Mouse (Mus musculus) limb, embryonic 15.5 days (tissue): ENCODE data around the gene Plekhd1. TPM values are rescaled to one million over a fixed set of nuclear protein-coding genes. Genes with fewer than 3 reads are reported as not detected.
A peak's percentile ranks its signal among the peaks of the same experiment; 100 is the strongest.

Experiments
- ATAC-seq: fragments of 200-750 bp; cut with Nextera tagmentation; 2 replicates; pipeline ENCODE4 v1.8.0; 2017; ENCODE audit warnings: low read depth, moderate TSS enrichment; ENCODE audit not compliant: insufficient number of reproducible peaks, low FRiP score, low TSS enrichment
- H3K27ac ChIP-seq: fragments of 300-500 bp; sonication (generic); 2 replicates; pipeline ENCODE4 v1.5.1; 2015; ENCODE audit warnings: moderate library complexity, mild to moderate bottlenecking, inconsistent platforms
- H3K27me3 ChIP-seq: fragments of 300-500 bp; sonication (generic); 2 replicates; pipeline ENCODE4 v1.6.1; 2015; ENCODE audit warnings: inconsistent platforms
- H3K36me3 ChIP-seq: fragments of 300-500 bp; sonication (generic); 2 replicates; pipeline ENCODE4 v1.6.1; 2015; ENCODE audit warnings: inconsistent platforms
- H3K4me1 ChIP-seq: fragments of 300-500 bp; sonication (generic); 2 replicates; pipeline ENCODE4 v1.6.1; 2015; ENCODE audit warnings: inconsistent platforms
- H3K4me2 ChIP-seq: fragments of 300-500 bp; sonication (generic); 2 replicates; pipeline ENCODE4 v1.6.1; 2015; ENCODE audit warnings: mild to moderate bottlenecking, inconsistent platforms
- H3K4me3 ChIP-seq: fragments of 300-500 bp; sonication (generic); 2 replicates; pipeline ENCODE4 v1.5.1; 2015; ENCODE audit warnings: mild to moderate bottlenecking, inconsistent platforms
- H3K9ac ChIP-seq: fragments of 300-500 bp; sonication (generic); 2 replicates; pipeline ENCODE4 v1.6.1; 2015; ENCODE audit warnings: inconsistent platforms
- H3K9me3 ChIP-seq: fragments of 300-500 bp; sonication (generic); 2 replicates; pipeline ENCODE4 v1.6.1; 2016; ENCODE audit warnings: inconsistent platforms
- WGBS: fragments of 180-500 bp; shearing (Covaris S2); methylation state at CpG from one replicate; pipeline ENCODE4 v1.1.7; 2015; 5-methylcytosine and 5-hydroxymethylcytosine counted together
- polyA plus RNA-seq: library from polyadenylated mRNA; unstranded; fragments of >200 nt; fragmentation: Nextera tagmentation; extraction: Ambion mirVana; gene quantifications from 2 replicates; pipeline ENCODE4 v1.2.1, GENCODE M21; 2015

Plekhd1 gene
- polyA plus RNA-seq: 0.15 and 0.60 TPM in 2 replicates

DNA sequence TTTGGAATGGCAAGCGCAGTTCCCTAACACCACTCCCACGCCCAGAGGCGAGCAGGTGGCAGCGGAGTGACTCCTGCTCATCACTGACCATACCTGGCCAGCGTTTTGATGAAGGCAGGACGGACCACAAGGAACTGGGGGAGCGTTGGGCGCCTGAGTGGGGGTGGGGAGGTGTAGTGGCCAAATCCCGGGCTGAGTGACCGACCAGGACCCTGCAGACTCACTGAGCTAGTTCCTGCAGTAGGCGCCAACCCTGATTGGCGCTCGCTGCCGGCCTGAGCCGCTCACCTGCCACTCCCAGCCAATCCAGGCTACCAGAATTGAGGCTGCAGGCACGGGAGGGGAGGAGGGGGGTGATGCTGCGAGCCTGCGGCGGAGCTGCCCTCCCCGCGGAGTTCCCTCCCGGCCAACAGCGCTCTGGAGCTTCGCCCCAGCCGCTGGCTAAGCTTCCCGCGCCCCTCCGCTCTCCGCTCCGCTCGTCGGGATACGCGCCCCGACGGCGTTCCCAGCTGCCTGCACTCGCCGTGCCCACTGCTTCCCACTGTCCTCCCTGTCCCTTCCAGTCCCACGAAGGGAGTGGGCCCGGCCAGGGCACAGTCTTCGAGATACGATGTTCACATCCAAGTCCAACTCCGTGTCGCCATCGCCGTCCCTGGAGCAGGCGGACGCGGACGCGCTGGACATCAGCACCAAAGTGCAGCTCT lies at the start of gene Plekhd1:
Gene Plekhd1 (plus strand): TSS at position 323 of the 704 bp plus-strand sequence.
- H3K27me3 ChIP-seq: peaks cover 52% of the 10 kb centered on the region
- H3K4me1 ChIP-seq: peaks cover 23% of the 10 kb centered on the region
- no peaks in the 10 kb centered on the region for H3K36me3 ChIP-seq
- no peak within 1 kb of the TSS for H3K27ac ChIP-seq
- no peaks in the 10 kb centered on the region for H3K9me3 ChIP-seq
- no peak within 1 kb of the TSS for H3K9ac ChIP-seq
- peak; percentile 44; the same call in 1 of the 2 replicates for ATAC-seq
- peak within 1 kb of the TSS; percentile 66 for H3K4me2 ChIP-seq
- WGBS: 1% methylated on average over 52 of the region's 52 CpGs
- H3K4me3 ChIP-seq: peak within 1 kb of the TSS; percentile 35

DNA sequence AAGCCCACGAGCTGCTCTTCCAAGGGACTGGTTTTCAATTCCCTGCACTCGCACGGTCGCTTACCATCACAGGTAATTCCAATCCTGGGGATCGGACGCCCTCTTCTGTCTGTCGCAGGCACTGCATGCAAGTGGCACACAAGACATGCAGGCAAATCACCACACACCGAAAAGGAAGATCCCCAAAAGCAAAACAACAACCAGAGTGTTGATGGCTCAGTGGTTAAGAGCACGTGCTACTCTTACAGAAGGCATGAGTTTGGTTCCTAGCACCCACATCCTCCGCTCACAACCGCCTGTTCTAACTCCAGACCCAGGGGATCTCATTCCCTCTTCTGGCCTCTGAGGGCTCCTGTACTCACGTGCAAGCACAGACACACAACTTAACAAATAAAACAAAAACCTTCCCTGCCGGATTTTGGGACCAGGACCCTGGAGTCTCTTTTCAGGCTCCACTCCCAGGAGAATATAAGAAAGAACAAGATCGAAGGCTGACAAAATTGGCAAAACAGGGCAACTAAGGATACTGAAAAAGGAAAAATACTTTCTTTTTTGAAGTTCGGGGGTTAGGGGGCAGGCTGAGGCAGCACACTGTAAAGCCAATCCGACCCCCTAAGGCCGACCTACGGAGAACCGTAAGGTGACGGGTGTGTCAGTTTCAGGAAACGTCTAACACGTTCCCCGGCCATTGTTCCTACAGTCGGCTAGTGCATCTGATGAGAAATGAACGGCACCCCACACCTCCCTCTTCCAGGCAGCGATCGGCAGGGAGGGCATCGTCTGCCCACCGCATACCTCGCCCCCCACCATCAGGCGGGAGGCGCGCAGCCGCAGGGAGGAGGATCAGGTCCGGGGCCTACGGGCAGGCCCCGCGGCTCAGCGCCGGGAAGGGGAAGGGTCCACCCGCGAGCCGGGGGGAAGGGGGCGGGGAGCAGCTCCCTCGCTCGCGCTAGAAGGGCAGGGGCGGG lies 49.4 kb upstream of the Plekhd1 start:
- Histone ChIP-seq H3K4me1 (peaks cover 31% of the 10 kb centered on the region), H3K4me3 (peak overlapping the region; percentile 98), H3K27me3 (no peaks in the 10 kb centered on the region), H3K9ac (peak overlapping the region; percentile 92), H3K4me2 (peak overlapping the region; percentile 76), H3K9me3 (no peaks in the 10 kb centered on the region), H3K36me3 (peaks cover 44% of the 10 kb centered on the region), H3K27ac (peak overlapping the region; percentile 92)
- peak; percentile 70 for ATAC-seq
- WGBS: 2% methylated on average over 43 of the region's 48 CpGs

- Histone ChIP-seq H3K27me3 (no peaks in the 10 kb centered on the region), H3K4me2 (peak within 1 kb of the TSS; percentile 76), H3K4me3 (peak within 1 kb of the TSS; percentile 98), H3K9ac (peak within 1 kb of the TSS; percentile 92), H3K36me3 (peaks cover 39% of the 10 kb centered on the region), H3K9me3 (no peaks in the 10 kb centered on the region), H3K27ac (peak within 1 kb of the TSS; percentile 92), H3K4me1 (peaks cover 31% of the 10 kb centered on the region)
- ATAC-seq: peak; percentile 94
- under 1% methylated on average over 50 of the region's 50 CpGs for WGBS
Observed at GRCm38 (mm10) chr12:80643693-80644505, 48.5 kb upstream of the Plekhd1 start, which contains the start of the genes Slc39a9 and Erh. Gene Slc39a9, plus strand, starts transcription at chr12:80643883. Gene Erh, minus strand, starts transcription at chr12:80644341.

DNA sequence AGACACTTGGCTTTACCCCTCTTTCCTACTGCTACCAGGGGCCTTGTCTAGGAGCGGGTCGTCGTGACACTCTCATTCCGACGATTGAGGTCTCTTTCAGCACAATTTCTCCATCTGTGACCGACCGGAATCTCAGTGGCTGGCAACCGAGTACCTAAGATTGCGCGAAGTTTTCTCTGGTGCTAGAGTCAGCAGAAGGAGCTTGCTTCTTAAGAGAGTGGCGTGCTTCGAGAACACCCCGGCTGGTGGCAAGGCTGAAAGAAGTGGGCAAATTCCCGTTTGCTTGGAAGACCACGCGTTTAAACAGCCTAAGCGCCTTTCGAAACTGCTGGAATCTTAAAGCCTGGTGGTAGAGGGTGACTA lies 47.9 kb upstream of the Plekhd1 start:
- no peak for ATAC-seq
- H3K27me3 ChIP-seq: no peaks in the 10 kb centered on the region
- 10% methylated on average over 18 of the region's 18 CpGs for WGBS
- peaks cover 29% of the 10 kb centered on the region for H3K4me1 ChIP-seq
- H3K4me3 ChIP-seq: peak overlapping the region; percentile 98
- H3K36me3 ChIP-seq: peaks cover 36% of the 10 kb centered on the region
- no peaks in the 10 kb centered on the region for H3K9me3 ChIP-seq
- H3K9ac ChIP-seq: peak overlapping the region; percentile 92
- peak overlapping the region; percentile 76 for H3K4me2 ChIP-seq
- peak overlapping the region; percentile 92 for H3K27ac ChIP-seq

DNA sequence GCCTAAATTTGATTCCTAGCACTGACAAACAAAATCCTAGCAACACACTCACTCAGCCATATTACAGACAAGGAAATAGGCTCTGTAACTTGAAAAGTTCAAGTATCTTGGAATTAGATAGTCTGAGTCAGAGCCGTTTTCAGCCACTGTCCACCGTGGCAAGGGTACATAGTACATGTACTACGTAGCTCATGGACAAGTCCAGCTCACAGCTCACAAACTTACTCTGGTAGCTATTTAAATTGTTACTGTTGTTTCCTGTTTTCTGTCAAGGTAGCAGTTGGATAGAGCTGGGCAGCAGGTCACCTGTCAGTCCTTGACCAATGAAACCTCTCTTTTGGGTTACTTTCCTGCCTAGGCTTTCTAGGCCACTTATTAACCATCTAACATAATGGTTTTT lies 46.0 kb upstream of the Plekhd1 start:
- Histone ChIP-seq H3K9ac (no peak overlapping the region), H3K27me3 (no peaks in the 10 kb centered on the region), H3K4me1 (peaks cover 29% of the 10 kb centered on the region), H3K36me3 (peaks cover 19% of the 10 kb centered on the region; the same call in 1 of the 2 replicates), H3K4me3 (no peak overlapping the region), H3K4me2 (peak overlapping the region; percentile 76; the same call in 1 of the 2 replicates), H3K9me3 (no peaks in the 10 kb centered on the region), H3K27ac (no peak overlapping the region)
- no peak for ATAC-seq
- WGBS: 91% methylated on average over 3 of the region's 3 CpGs

GRCm38 (mm10) chr12:80653951-80654658 lies 38.3 kb upstream of the Plekhd1 start:
- Histone ChIP-seq H3K4me3 (no peak overlapping the region), H3K27me3 (no peaks in the 10 kb centered on the region), H3K36me3 (no peaks in the 10 kb centered on the region), H3K4me1 (no peaks in the 10 kb centered on the region), H3K27ac (no peak overlapping the region), H3K9ac (no peak overlapping the region), H3K4me2 (no peak overlapping the region), H3K9me3 (no peaks in the 10 kb centered on the region)
- ATAC-seq: no peak
- WGBS: 84% methylated on average over 7 of the region's 7 CpGs

GRCm38 (mm10) chr12:80654659-80655025 lies 37.7 kb upstream of the Plekhd1 start:
- Histone ChIP-seq H3K36me3 (no peaks in the 10 kb centered on the region), H3K4me3 (no peak overlapping the region), H3K9me3 (no peaks in the 10 kb centered on the region), H3K4me1 (no peaks in the 10 kb centered on the region), H3K27me3 (no peaks in the 10 kb centered on the region), H3K27ac (no peak overlapping the region), H3K4me2 (no peak overlapping the region), H3K9ac (no peak overlapping the region)
- 77% methylated on average over 3 of the region's 3 CpGs for WGBS
- ATAC-seq: no peak

DNA sequence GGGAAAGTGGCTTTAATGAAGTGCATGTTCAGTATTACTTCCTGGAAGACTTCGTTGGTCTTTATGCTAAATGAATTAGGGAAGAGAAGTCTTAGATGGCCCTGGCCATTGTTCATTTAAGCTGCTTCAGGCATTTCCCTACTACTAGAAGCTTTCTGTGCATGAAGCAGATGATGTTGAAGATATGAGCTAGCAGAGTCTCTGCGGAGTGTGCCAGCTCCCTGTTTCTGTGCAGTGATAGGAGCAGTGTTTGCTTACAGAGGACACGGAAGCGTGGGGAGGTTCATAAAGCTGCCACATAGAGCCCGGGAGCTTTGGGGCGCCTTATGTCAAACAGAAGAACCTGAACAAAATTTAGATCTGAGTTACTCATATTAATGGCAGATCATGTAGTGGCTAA lies 33.7 kb upstream of the Plekhd1 start:
- Histone ChIP-seq H3K4me1 (no peaks in the 10 kb centered on the region), H3K4me3 (no peak overlapping the region), H3K36me3 (peaks cover 17% of the 10 kb centered on the region), H3K9ac (no peak overlapping the region), H3K9me3 (no peaks in the 10 kb centered on the region), H3K27me3 (no peaks in the 10 kb centered on the region), H3K4me2 (no peak overlapping the region), H3K27ac (no peak overlapping the region)
- 88% methylated on average over 6 of the region's 6 CpGs for WGBS
- no peak for ATAC-seq

GRCm38 (mm10) chr12:80662322-80662721 lies 30.1 kb upstream of the Plekhd1 start:
- peaks cover 32% of the 10 kb centered on the region for H3K36me3 ChIP-seq
- H3K9ac ChIP-seq: no peak overlapping the region

DNA sequence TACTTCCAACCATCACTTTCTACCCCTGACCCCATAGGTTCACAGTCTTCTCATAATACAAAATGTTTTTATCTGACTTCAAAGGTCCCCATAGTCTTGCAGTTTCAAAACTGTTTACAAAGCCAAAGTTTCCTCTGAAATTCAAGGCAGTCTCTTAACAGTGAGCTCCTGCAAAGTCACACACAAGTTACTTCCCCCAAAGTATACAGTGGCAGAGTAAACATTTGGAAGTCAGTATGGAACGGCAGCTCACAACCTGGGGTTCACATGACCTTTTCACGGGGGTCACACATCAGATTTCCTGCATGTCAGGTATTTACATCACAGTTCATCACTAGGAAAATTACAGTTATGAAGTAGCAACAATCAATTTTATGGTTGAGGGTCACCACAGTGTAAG lies 28.5 kb upstream of the Plekhd1 start:
- Histone ChIP-seq H3K4me2 (no peak overlapping the region), H3K4me1 (no peaks in the 10 kb centered on the region), H3K9me3 (no peaks in the 10 kb centered on the region), H3K27ac (no peak overlapping the region), H3K9ac (no peak overlapping the region), H3K4me3 (no peak overlapping the region), H3K27me3 (no peaks in the 10 kb centered on the region), H3K36me3 (peaks cover 39% of the 10 kb centered on the region)
- 84% methylated on average over 2 of the region's 2 CpGs for WGBS
- no peak for ATAC-seq

More at GRCm38 (mm10) chr12:80662322-80662721, 30.1 kb upstream of the Plekhd1 start:
- no peak for ATAC-seq
- Histone ChIP-seq H3K4me3 (no peak overlapping the region), H3K4me1 (no peaks in the 10 kb centered on the region), H3K27me3 (no peaks in the 10 kb centered on the region), H3K4me2 (no peak overlapping the region), H3K9me3 (no peaks in the 10 kb centered on the region), H3K27ac (no peak overlapping the region)
- WGBS: 88% methylated on average over 10 of the region's 10 CpGs

DNA sequence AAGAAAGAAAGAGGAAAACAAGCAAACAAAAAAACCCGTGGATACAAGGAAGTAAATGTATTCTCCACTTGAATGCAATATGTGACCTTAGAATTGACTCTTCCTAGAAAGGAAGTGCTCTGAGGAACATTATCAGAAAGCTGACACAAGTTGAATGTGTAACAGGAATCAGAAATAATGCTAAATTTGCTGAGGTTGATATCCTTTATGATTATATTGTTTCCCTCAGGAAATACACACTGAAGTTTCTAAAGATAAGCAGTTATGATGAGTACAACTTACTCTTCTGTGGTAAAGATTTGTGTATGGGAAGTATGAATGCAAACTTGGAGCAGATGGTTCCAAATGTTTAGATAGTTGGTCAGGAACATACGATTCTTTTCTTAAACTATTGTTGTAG lies 24.0 kb upstream of the Plekhd1 start:
- Histone ChIP-seq H3K4me2 (no peak overlapping the region), H3K4me3 (no peak overlapping the region), H3K4me1 (no peaks in the 10 kb centered on the region), H3K9ac (no peak overlapping the region), H3K36me3 (peaks cover 38% of the 10 kb centered on the region), H3K27ac (no peak overlapping the region), H3K27me3 (no peaks in the 10 kb centered on the region), H3K9me3 (no peaks in the 10 kb centered on the region)
- no peak for ATAC-seq
- 81% methylated on average over 2 of the region's 2 CpGs for WGBS
